Mouse (Mus musculus) mesoderm, embryonic 11.5 days (tissue): Measurements from ENCODE around the gene Polr2g.
A peak's percentile ranks its signal among the peaks of the same experiment; 100 is the strongest.
"Not testable (repeated sequence)": the region's sequence is repeated elsewhere in the genome, so short reads cannot be mapped to it uniquely, and the experiment has no call there.

Experiments used
- DNase-seq: peaks from one replicate; pipeline ENCODE4 v3.0.0-alpha.2; 2012; ENCODE audit warnings: low read depth, low spot score

Polr2g gene

GRCm38 (mm10) chr19:8798264-8798946, at the start of gene Polr2g:
Gene Polr2g (minus strand): TSS chr19:8798577.
- peak; percentile 95 for DNase-seq

- DNase-seq = peak; percentile 79
Measured at GRCm38 (mm10) chr19:8844371-8845129, 46.2 kb upstream of the Polr2g start.

GRCm38 (mm10) chr19:8842961-8843360, 44.6 kb upstream of the Polr2g start:
- DNase-seq = no peak

GRCm38 (mm10) chr19:8841012-8841411, 42.6 kb upstream of the Polr2g start:
- DNase-seq = no peak

GRCm38 (mm10) chr19:8839908-8840791, 41.8 kb upstream of the Polr2g start:
- peak; percentile 62 for DNase-seq

GRCm38 (mm10) chr19:8839103-8839907, 40.9 kb upstream of the Polr2g start, which contains the start of gene Gng3:
Gene Gng3 (minus strand): TSS chr19:8839194.
- DNase-seq = peak; percentile 69

- no peak for DNase-seq
Measured at GRCm38 (mm10) chr19:8838041-8838730, 39.8 kb upstream of the Polr2g start.

- DNase-seq = peak; percentile 86
Measured at GRCm38 (mm10) chr19:8837251-8837791, 38.9 kb upstream of the Polr2g start, which contains the start of gene Bscl2. Gene Bscl2 (plus strand): TSS chr19:8837467.

GRCm38 (mm10) chr19:8836327-8836726, 38.0 kb upstream of the Polr2g start:
- not testable (repeated sequence) for DNase-seq

GRCm38 (mm10) chr19:8832971-8833370, 34.6 kb upstream of the Polr2g start:
- DNase-seq = no peak

- no peak for DNase-seq
Measured at GRCm38 (mm10) chr19:8831262-8831661, 32.9 kb upstream of the Polr2g start.

GRCm38 (mm10) chr19:8830664-8831063, 32.3 kb upstream of the Polr2g start:
- no peak for DNase-seq

- DNase-seq = no peak
Measured at GRCm38 (mm10) chr19:8829660-8830059, 31.3 kb upstream of the Polr2g start, which contains the start of gene AC129217.1. Gene AC129217.1 (plus strand): TSS chr19:8829773.

GRCm38 (mm10) chr19:8822696-8823095, 24.3 kb upstream of the Polr2g start:
- DNase-seq = no peak

GRCm38 (mm10) chr19:8821146-8821545, 22.8 kb upstream of the Polr2g start:
- DNase-seq = no peak

- no peak for DNase-seq
Measured at GRCm38 (mm10) chr19:8820424-8820956, 22.1 kb upstream of the Polr2g start.

GRCm38 (mm10) chr19:8819596-8820423, 21.4 kb upstream of the Polr2g start, which contains the start of gene Hnrnpul2:
Gene Hnrnpul2 (plus strand): TSS chr19:8820010.
- peak; percentile 99 for DNase-seq

GRCm38 (mm10) chr19:8818801-8819595, 20.6 kb upstream of the Polr2g start, which contains the start of gene Ttc9c:
Gene Ttc9c (minus strand): TSS chr19:8819333.
- DNase-seq = peak; percentile 99
